Mouse (Mus musculus): ENCODE measurements around the gene Qtrt2.

Qtrt2 gene

GRCm38 (mm10) chr16:43926341-43926859 is at the start of gene Qtrt2:
Qtrt2 (minus strand) TSS chr16:43926809.
- no peak for DNase-seq

GRCm38 (mm10) chr16:43973606-43974220 is 47.1 kb upstream of the Qtrt2 start:
- DNase-seq = no peak

- DNase-seq = no peak
Observed at GRCm38 (mm10) chr16:43973147-43973546, 46.5 kb upstream of the Qtrt2 start.

GRCm38 (mm10) chr16:43972391-43972790 is 45.8 kb upstream of the Qtrt2 start:
- DNase-seq = no peak

- no peak for DNase-seq
Observed at GRCm38 (mm10) chr16:43971741-43972140, 45.1 kb upstream of the Qtrt2 start.

- no peak for DNase-seq
Observed at GRCm38 (mm10) chr16:43971189-43971588, 44.6 kb upstream of the Qtrt2 start.

- peak; percentile 66 for DNase-seq
Observed at GRCm38 (mm10) chr16:43970426-43970825, 43.8 kb upstream of the Qtrt2 start.

- DNase-seq = no peak
Observed at GRCm38 (mm10) chr16:43965781-43966389, 39.3 kb upstream of the Qtrt2 start.

- no peak for DNase-seq
Observed at GRCm38 (mm10) chr16:43963780-43964179, 37.2 kb upstream of the Qtrt2 start.

GRCm38 (mm10) chr16:43963291-43963690 is 36.7 kb upstream of the Qtrt2 start:
- no peak for DNase-seq

- no peak for DNase-seq
Observed at GRCm38 (mm10) chr16:43958038-43958437, 31.4 kb upstream of the Qtrt2 start.

GRCm38 (mm10) chr16:43954913-43955312 is 28.3 kb upstream of the Qtrt2 start:
- DNase-seq = peak; percentile 46

GRCm38 (mm10) chr16:43951591-43951990 is 25.0 kb upstream of the Qtrt2 start:
- no peak for DNase-seq

GRCm38 (mm10) chr16:43945869-43946268 is 19.3 kb upstream of the Qtrt2 start:
- DNase-seq = no peak

- no peak for DNase-seq
Observed at GRCm38 (mm10) chr16:43945351-43945750, 18.7 kb upstream of the Qtrt2 start.

GRCm38 (mm10) chr16:43940846-43941245 is 14.2 kb upstream of the Qtrt2 start:
- DNase-seq = no peak

- DNase-seq = no peak
Observed at GRCm38 (mm10) chr16:43935892-43936291, 9.3 kb upstream of the Qtrt2 start.

GRCm38 (mm10) chr16:43935367-43935766 is 8.8 kb upstream of the Qtrt2 start:
- DNase-seq = no peak

GRCm38 (mm10) chr16:43934856-43935255 is 8.2 kb upstream of the Qtrt2 start:
- no peak for DNase-seq

GRCm38 (mm10) chr16:43933041-43933440 is 6.4 kb upstream of the Qtrt2 start:
- DNase-seq = no peak

GRCm38 (mm10) chr16:43932319-43932718 is 5.7 kb upstream of the Qtrt2 start:
- no peak for DNase-seq

GRCm38 (mm10) chr16:43931502-43931901 is 4.9 kb upstream of the Qtrt2 start:
- DNase-seq = no peak

- DNase-seq = no peak
Observed at GRCm38 (mm10) chr16:43930577-43930976, 4.0 kb upstream of the Qtrt2 start.

GRCm38 (mm10) chr16:43925846-43926245 is 763 bp downstream of the Qtrt2 start:
- DNase-seq = no peak

All from thymus, postnatal 14 days (tissue).